Mouse (Mus musculus) midbrain, embryonic 14.5 days (tissue): ENCODE results near the gene Arpc1b. TPM values are rescaled to one million over a fixed set of nuclear protein-coding genes. Genes with fewer than 3 reads are reported as not detected.
"Not testable (repeated sequence)": the region's sequence is repeated elsewhere in the genome, so short reads cannot be mapped to it uniquely, and the experiment has no call there.

Experiments used
- ATAC-seq: fragments of 200-750 bp; cut with Nextera tagmentation; 2 replicates; pipeline ENCODE4 v1.8.0; 2017; ENCODE audit warnings: moderate number of reproducible peaks, moderate library complexity; ENCODE audit not compliant: low FRiP score, low TSS enrichment
- DNase-seq: peaks from one replicate; pipeline ENCODE4 v3.0.0-alpha.2; 2015
- H3K27ac ChIP-seq: fragments of 300-500 bp; sonication (generic); replicated peaks from 2 replicates; pipeline ENCODE4 v1.5.1; 2014; ENCODE audit warnings: mild to moderate bottlenecking, low read depth, low read length, moderate library complexity
- H3K27me3 ChIP-seq: fragments of 300-500 bp; sonication (generic); 2 replicates; pipeline ENCODE4 v1.6.1; 2014; ENCODE audit warnings: low read length, control low read depth, mixed read lengths; ENCODE audit not compliant: control insufficient read depth, insufficient read depth
- H3K36me3 ChIP-seq: fragments of 300-500 bp; sonication (generic); 2 replicates; pipeline ENCODE4 v1.6.1; 2014; ENCODE audit warnings: low read length, control low read depth; ENCODE audit not compliant: control insufficient read depth, insufficient read depth
- H3K4me1 ChIP-seq: fragments of 300-500 bp; sonication (generic); 2 replicates; pipeline ENCODE4 v1.6.1; 2014; ENCODE audit warnings: mild to moderate bottlenecking, antibody characterized with exemption, low read length, control low read depth; ENCODE audit not compliant: control insufficient read depth, insufficient read depth
- H3K4me2 ChIP-seq: fragments of 300-500 bp; sonication (generic); 2 replicates; pipeline ENCODE4 v1.6.1; 2014; ENCODE audit warnings: mild to moderate bottlenecking, low read length, moderate library complexity
- H3K4me3 ChIP-seq: fragments of 300-500 bp; sonication (generic); replicated peaks from 2 replicates; pipeline ENCODE4 v1.5.1; 2014; ENCODE audit warnings: low read depth, low read length
- H3K9ac ChIP-seq: fragments of 300-500 bp; sonication (generic); replicated peaks from 2 replicates; pipeline ENCODE4 v1.6.1; 2014; ENCODE audit warnings: mild to moderate bottlenecking, low read length, moderate library complexity
- H3K9me3 ChIP-seq: fragments of 300-500 bp; sonication (generic); 2 replicates; pipeline ENCODE4 v1.6.1; 2016; ENCODE audit warnings: low read length, control low read depth, mixed read lengths; ENCODE audit not compliant: control insufficient read depth
- WGBS: fragments of 180-500 bp; shearing (Covaris S2); extraction: QIAGEN DNeasy Blood & Tissue Kit; methylation state at CpG from one replicate; pipeline ENCODE4 v1.1.7; 2014; 5-methylcytosine and 5-hydroxymethylcytosine counted together
- polyA plus RNA-seq: library from polyadenylated mRNA; unstranded; fragments of >200 nt; fragmentation: Nextera tagmentation; extraction: Ambion mirVana; gene quantifications from 2 replicates; pipeline ENCODE4 v1.2.1, GENCODE M21; 2014

Gene Arpc1b
- polyA plus RNA-seq, 1 experiment from 2014 or later: 39.4 TPM

- no peaks in the 10 kb centered on the region for H3K27me3 ChIP-seq
- H3K4me3 ChIP-seq: peak within 1 kb of the TSS; percentile 86
- H3K4me1 ChIP-seq: peaks cover 10% of the 10 kb centered on the region
- DNase-seq (peak; percentile 99), ATAC-seq (peak; percentile 96)
- H3K9me3 ChIP-seq: no peaks in the 10 kb centered on the region
- peak within 1 kb of the TSS; percentile 92 for H3K9ac ChIP-seq
- H3K36me3 ChIP-seq: 0 out of 2 replicates have a peak, but pooled peaks cover 6% of the 10 kb centered on the region
- H3K4me2 ChIP-seq: peak within 1 kb of the TSS; percentile 94
- peak within 1 kb of the TSS; percentile 91 for H3K27ac ChIP-seq
- 1% methylated on average over 54 of the region's 54 CpGs for WGBS
Observed at GRCm38 (mm10) chr5:145083632-145084451, 30.2 kb upstream of the Arpc1b start, which contains the start of the genes Arpc1a and Kpna7. TSS of gene Arpc1a (plus strand) at chr5:145083830. TSS of gene Kpna7 (minus strand) at chr5:145084030.

- 84% methylated on average over 2 of the region's 2 CpGs for WGBS
- Histone ChIP-seq H3K9ac (peak overlapping the region; percentile 92; the same call in 1 of the 2 replicates), H3K27ac (no peak overlapping the region), H3K27me3 (no peaks in the 10 kb centered on the region), H3K4me3 (peak overlapping the region; percentile 86), H3K36me3 (0 out of 2 replicates have a peak, but pooled peaks cover 6% of the 10 kb centered on the region), H3K4me2 (peak overlapping the region; percentile 94), H3K4me1 (peaks cover 10% of the 10 kb centered on the region), H3K9me3 (no peaks in the 10 kb centered on the region)
- no peak for DNase-seq
- ATAC-seq: no peak
Observed at GRCm38 (mm10) chr5:145084822-145085221, 29.2 kb upstream of the Arpc1b start.

GRCm38 (mm10) chr5:145088186-145088585 lies 25.8 kb upstream of the Arpc1b start:
- Histone ChIP-seq H3K4me2 (no peak overlapping the region), H3K4me3 (no peak overlapping the region), H3K4me1 (peaks cover 10% of the 10 kb centered on the region), H3K36me3 (peaks cover 25% of the 10 kb centered on the region), H3K27me3 (no peaks in the 10 kb centered on the region), H3K27ac (no peak overlapping the region), H3K9ac (no peak overlapping the region), H3K9me3 (no peaks in the 10 kb centered on the region)
- no peak for DNase-seq
- WGBS: 96% methylated on average over 2 of the region's 2 CpGs
- no peak for ATAC-seq

GRCm38 (mm10) chr5:145089878-145090277 lies 24.1 kb upstream of the Arpc1b start:
- Histone ChIP-seq H3K4me2 (no peak overlapping the region), H3K27ac (no peak overlapping the region), H3K27me3 (no peaks in the 10 kb centered on the region), H3K9me3 (no peaks in the 10 kb centered on the region), H3K4me3 (no peak overlapping the region), H3K4me1 (peaks cover 3% of the 10 kb centered on the region), H3K36me3 (peaks cover 42% of the 10 kb centered on the region), H3K9ac (no peak overlapping the region)
- DNase-seq: no peak
- WGBS: 96% methylated on average over 3 of the region's 3 CpGs
- no peak for ATAC-seq

- no peak for ATAC-seq
- Histone ChIP-seq H3K4me1 (no peaks in the 10 kb centered on the region), H3K4me2 (no peak overlapping the region), H3K36me3 (peaks cover 96% of the 10 kb centered on the region), H3K9ac (no peak overlapping the region), H3K4me3 (no peak overlapping the region), H3K9me3 (no peaks in the 10 kb centered on the region), H3K27me3 (no peaks in the 10 kb centered on the region), H3K27ac (no peak overlapping the region)
- no peak for DNase-seq
- 91% methylated on average over 4 of the region's 4 CpGs for WGBS
Observed at GRCm38 (mm10) chr5:145096195-145096594, 17.8 kb upstream of the Arpc1b start.

- Histone ChIP-seq H3K9ac (no peak overlapping the region), H3K4me3 (no peak overlapping the region), H3K4me1 (no peaks in the 10 kb centered on the region), H3K4me2 (no peak overlapping the region), H3K27me3 (no peaks in the 10 kb centered on the region), H3K36me3 (peaks cover 95% of the 10 kb centered on the region), H3K9me3 (no peaks in the 10 kb centered on the region), H3K27ac (no peak overlapping the region)
- no peak for DNase-seq
- ATAC-seq: no peak
- WGBS: 94% methylated on average over 10 of the region's 10 CpGs
Observed at GRCm38 (mm10) chr5:145098340-145098821, 15.6 kb upstream of the Arpc1b start.

- H3K4me3 ChIP-seq: no peak overlapping the region
- no peaks in the 10 kb centered on the region for H3K27me3 ChIP-seq
- H3K27ac ChIP-seq: no peak overlapping the region
- ATAC-seq: no peak
- H3K36me3 ChIP-seq: peaks cover 96% of the 10 kb centered on the region
- H3K4me1 ChIP-seq: no peaks in the 10 kb centered on the region
- no peak overlapping the region for H3K4me2 ChIP-seq
- WGBS: 94% methylated on average over 9 of the region's 9 CpGs
- H3K9ac ChIP-seq: no peak overlapping the region
- no peaks in the 10 kb centered on the region for H3K9me3 ChIP-seq
- no peak for DNase-seq
Observed at GRCm38 (mm10) chr5:145100960-145101359, 13.1 kb upstream of the Arpc1b start.

- 97% methylated on average over 11 of the region's 11 CpGs for WGBS
- not testable (repeated sequence) for H3K4me2 ChIP-seq, H3K4me3 ChIP-seq, H3K9ac ChIP-seq, H3K27ac ChIP-seq, H3K27me3 ChIP-seq, ATAC-seq, H3K9me3 ChIP-seq, H3K4me1 ChIP-seq, DNase-seq
- peaks cover 96% of the 10 kb centered on the region for H3K36me3 ChIP-seq
Observed at GRCm38 (mm10) chr5:145101451-145101850, 12.6 kb upstream of the Arpc1b start.

GRCm38 (mm10) chr5:145102706-145103105 lies 11.3 kb upstream of the Arpc1b start:
- Histone ChIP-seq H3K4me2 (no peak overlapping the region), H3K27ac (no peak overlapping the region), H3K9ac (no peak overlapping the region), H3K27me3 (no peaks in the 10 kb centered on the region), H3K4me3 (no peak overlapping the region), H3K36me3 (peaks cover 96% of the 10 kb centered on the region), H3K9me3 (no peaks in the 10 kb centered on the region), H3K4me1 (no peaks in the 10 kb centered on the region)
- 90% methylated on average over 4 of the region's 4 CpGs for WGBS
- DNase-seq: no peak
- ATAC-seq: no peak
